Mouse (Mus musculus) liver, embryonic 14.5 days (tissue): ENCODE measurements around the gene Zfp423. TPM values are rescaled to one million over a fixed set of nuclear protein-coding genes. Genes with fewer than 3 reads are reported as not detected.

Experiments used
- ATAC-seq: fragments of 200-750 bp; cut with Nextera tagmentation; 2 replicates; pipeline ENCODE4 v1.8.0; 2017; ENCODE audit warnings: moderate number of reproducible peaks, mild to moderate bottlenecking, moderate library complexity; ENCODE audit not compliant: insufficient read depth
- DNase-seq, 3 experiments: peaks; one replicate each; pipeline ENCODE4 v3.0.0-alpha.2; 2012 to 2013; ENCODE audit warnings: low read depth in 3 of 3, low spot score in 3 of 3
- H3K27ac ChIP-seq: fragments of 300-500 bp; sonication (generic); 2 replicates; pipeline ENCODE4 v1.5.1; 2014; ENCODE audit warnings: moderate library complexity, mild to moderate bottlenecking, control low read depth, inconsistent platforms
- H3K27me3 ChIP-seq: fragments of 300-500 bp; sonication (generic); 2 replicates; pipeline ENCODE4 v1.6.1; 2014; ENCODE audit warnings: mild to moderate bottlenecking, low read length, moderate library complexity; ENCODE audit not compliant: control insufficient read depth, insufficient read depth
- H3K36me3 ChIP-seq: fragments of 300-500 bp; sonication (generic); replicated peaks from 2 replicates; pipeline ENCODE4 v1.6.1; 2014; ENCODE audit warnings: low read depth; ENCODE audit not compliant: control insufficient read depth, insufficient read depth
- H3K4me1 ChIP-seq, 2 experiments: fragments of 200-500 bp in 1 of 2; fragments of 300-500 bp in 1 of 2; sonication (generic) in 1 of 2; replicated peaks; 2 replicates each; pipeline ENCODE4 v1.6.1; 2012 to 2014; ENCODE audit warnings: antibody characterized with exemption in 1 of 2, inconsistent platforms in 1 of 2, low read length in 1 of 2; ENCODE audit not compliant: control insufficient read depth in 2 of 2, insufficient read depth in 2 of 2
- H3K4me2 ChIP-seq: fragments of 300-500 bp; sonication (generic); 2 replicates; pipeline ENCODE4 v1.6.1; 2014; ENCODE audit warnings: low read depth, mild to moderate bottlenecking, control low read depth, moderate library complexity
- H3K4me3 ChIP-seq, 2 experiments: fragments of 200-500 bp in 1 of 2; fragments of 300-500 bp in 1 of 2; sonication (generic) in 1 of 2; 2 replicates each; pipeline ENCODE4 v1.5.1; 2012 to 2014; ENCODE audit warnings: low read depth in 2 of 2, low read length in 2 of 2, mild to moderate bottlenecking in 2 of 2, control low read depth in 1 of 2, inconsistent platforms in 1 of 2, moderate library complexity in 1 of 2; ENCODE audit not compliant: insufficient read depth in 1 of 2
- H3K9ac ChIP-seq: fragments of 300-500 bp; sonication (generic); replicated peaks from 2 replicates; pipeline ENCODE4 v1.6.1; 2014; ENCODE audit warnings: mild to moderate bottlenecking, control low read depth, moderate library complexity
- H3K9me3 ChIP-seq: fragments of 300-500 bp; sonication (generic); 2 replicates; pipeline ENCODE4 v1.6.1; 2016; ENCODE audit warnings: low read length, mixed read lengths; ENCODE audit not compliant: control insufficient read depth
- CTCF ChIP-seq: IDR thresholded peaks from 2 replicates; pipeline ENCODE4 v1.5.1; 2016; ENCODE audit warnings: antibody characterized with exemption, low read depth, control low read depth
- EP300 ChIP-seq: IDR thresholded peaks from 2 replicates; pipeline ENCODE4 v1.6.1; 2016; ENCODE audit warnings: antibody characterized with exemption, low read depth
- WGBS: fragments of 180-500 bp; shearing (Covaris S2); extraction: QIAGEN DNeasy Blood & Tissue Kit; methylation state at CpG from one replicate; pipeline ENCODE4 v1.1.7; 2014; ENCODE audit not compliant: insufficient replicate concordance; 5-methylcytosine and 5-hydroxymethylcytosine counted together
- polyA plus RNA-seq, 2 experiments: library from polyadenylated mRNA; depleted of rRNA in 1 of 2; stranded (reverse) in 1 of 2; unstranded in 1 of 2; fragments of >200 nt; fragmentation: Nextera tagmentation in 1 of 2; extraction: Ambion mirVana in 1 of 2; gene quantifications; 2 replicates each; pipeline versions ENCODE4 v1.2.1 to v1.2.3; 2012 to 2014

Zfp423 gene
- polyA plus RNA-seq, 2 experiments = 0.52 to 0.60 TPM

- H3K9me3 ChIP-seq = no peaks in the 10 kb centered on the region
- H3K4me3 ChIP-seq = no peak overlapping the region
- no peak overlapping the region for H3K27ac ChIP-seq
- WGBS = 63% methylated on average over 8 of the region's 8 CpGs
- TF ChIP-seq CTCF = no peak
- TF ChIP-seq EP300 = no peak
- no peaks in the 10 kb centered on the region for H3K36me3 ChIP-seq
- no peaks in the 10 kb centered on the region for H3K4me1 ChIP-seq
- no peak for DNase-seq
- no peak overlapping the region for H3K4me2 ChIP-seq
- H3K27me3 ChIP-seq = no peaks in the 10 kb centered on the region
- H3K9ac ChIP-seq = no peak overlapping the region
- ATAC-seq = no peak
Observed at GRCm38 (mm10) chr8:87702051-87702521, 257.3 kb downstream of the Zfp423 start.

GRCm38 (mm10) chr8:87701583-87701982 lies 257.8 kb downstream of the Zfp423 start:
- WGBS = 45% methylated on average over 4 of the region's 4 CpGs
- DNase-seq (no peak), ATAC-seq (no peak)
- H3K4me2 ChIP-seq = no peak overlapping the region
- no peaks in the 10 kb centered on the region for H3K9me3 ChIP-seq
- no peaks in the 10 kb centered on the region for H3K36me3 ChIP-seq
- no peaks in the 10 kb centered on the region for H3K27me3 ChIP-seq
- no peaks in the 10 kb centered on the region for H3K4me1 ChIP-seq
- H3K9ac ChIP-seq = no peak overlapping the region
- TF ChIP-seq CTCF = no peak
- no peak for TF ChIP-seq EP300
- H3K4me3 ChIP-seq = no peak overlapping the region
- no peak overlapping the region for H3K27ac ChIP-seq

GRCm38 (mm10) chr8:87700321-87700720 lies 259.1 kb downstream of the Zfp423 start:
- TF ChIP-seq CTCF (no peak), EP300 (no peak)
- H3K36me3 ChIP-seq = no peaks in the 10 kb centered on the region
- no peak overlapping the region for H3K27ac ChIP-seq
- H3K27me3 ChIP-seq = no peaks in the 10 kb centered on the region
- H3K4me3 ChIP-seq = no peak overlapping the region
- no peak overlapping the region for H3K9ac ChIP-seq
- H3K4me2 ChIP-seq = no peak overlapping the region
- H3K4me1 ChIP-seq = no peaks in the 10 kb centered on the region
- WGBS = 39% methylated on average over 12 of the region's 12 CpGs
- DNase-seq = peak in 1 of 3 experiments; percentile 7
- ATAC-seq = no peak
- H3K9me3 ChIP-seq = no peaks in the 10 kb centered on the region

- Histone ChIP-seq H3K4me1 (peaks cover 0 to 6% of the 10 kb centered on the region in 2 experiments; a peak in 2 of 4 replicates), H3K9ac (no peak overlapping the region), H3K27ac (no peak overlapping the region), H3K4me2 (no peak overlapping the region), H3K4me3 (no peak overlapping the region), H3K36me3 (no peaks in the 10 kb centered on the region), H3K27me3 (no peaks in the 10 kb centered on the region), H3K9me3 (no peaks in the 10 kb centered on the region)
- no peak for ATAC-seq
- DNase-seq = no peak
- TF ChIP-seq CTCF (no peak), EP300 (no peak)
- 46% methylated on average over 9 of the region's 9 CpGs for WGBS
Observed at GRCm38 (mm10) chr8:87697127-87697526, 262.3 kb downstream of the Zfp423 start.

GRCm38 (mm10) chr8:87693741-87694140 lies 265.7 kb downstream of the Zfp423 start:
- Histone ChIP-seq H3K9me3 (no peaks in the 10 kb centered on the region), H3K4me3 (no peak overlapping the region), H3K27ac (no peak overlapping the region), H3K4me2 (no peak overlapping the region), H3K4me1 (peaks cover 0 to 6% of the 10 kb centered on the region in 2 experiments; a peak in 2 of 4 replicates), H3K27me3 (no peaks in the 10 kb centered on the region), H3K36me3 (no peaks in the 10 kb centered on the region), H3K9ac (no peak overlapping the region)
- no peak for TF ChIP-seq EP300
- no peak for TF ChIP-seq CTCF
- ATAC-seq = no peak
- WGBS = 40% methylated on average over 4 of the region's 4 CpGs
- no peak for DNase-seq
